Mouse (Mus musculus): ENCODE measurements around the gene Nap1l1. TPM values are rescaled to one million over a fixed set of nuclear protein-coding genes. Genes with fewer than 3 reads are reported as not detected.
"Not testable (repeated sequence)": the region's sequence is repeated elsewhere in the genome, so short reads cannot be mapped to it uniquely, and the experiment has no call there.

The Nap1l1 gene
- polyA plus RNA-seq, 1 experiment, result 464 TPM

- peaks cover 18% of the 10 kb centered on the region for H3K4me1 ChIP-seq (ENCODE audit: control insufficient read depth, insufficient read depth, low read length)
- H3K4me3 ChIP-seq (ENCODE audit: insufficient read depth, low read length), result no peak overlapping the region
- no peak for TF ChIP-seq CTCF (IDR thresholded peaks at IDR 0.05; ENCODE audit: low read depth, low read length)
- no peak for TF ChIP-seq POLR2A (IDR thresholded peaks at IDR 0.05; ENCODE audit: borderline replicate concordance, low read depth, low read length)
- no peak overlapping the region for H3K27ac ChIP-seq (ENCODE audit: insufficient read depth, low read depth, low read length)
Measured at GRCm38 (mm10) chr10:111476989-111477510, 4.0 kb downstream of the Nap1l1 start.

GRCm38 (mm10) chr10:111479599-111479998, 6.6 kb downstream of the Nap1l1 start:
- Histone ChIP-seq H3K4me1 (ENCODE audit: control insufficient read depth, insufficient read depth, low read length) (peaks cover 15% of the 10 kb centered on the region), H3K27ac (ENCODE audit: insufficient read depth, low read depth, low read length) (no peak overlapping the region), H3K4me3 (ENCODE audit: insufficient read depth, low read length) (no peak overlapping the region)
- no peak for TF ChIP-seq POLR2A (IDR thresholded peaks at IDR 0.05; ENCODE audit: borderline replicate concordance, low read depth, low read length)
- TF ChIP-seq CTCF (IDR thresholded peaks at IDR 0.05; ENCODE audit: low read depth, low read length), result no peak

GRCm38 (mm10) chr10:111482654-111483053, 9.6 kb downstream of the Nap1l1 start:
- no peak for TF ChIP-seq CTCF (IDR thresholded peaks at IDR 0.05; ENCODE audit: low read depth, low read length)
- TF ChIP-seq POLR2A (IDR thresholded peaks at IDR 0.05; ENCODE audit: borderline replicate concordance, low read depth, low read length), result no peak
- Histone ChIP-seq H3K27ac (ENCODE audit: insufficient read depth, low read depth, low read length) (no peak overlapping the region), H3K4me3 (ENCODE audit: insufficient read depth, low read length) (no peak overlapping the region), H3K4me1 (ENCODE audit: control insufficient read depth, insufficient read depth, low read length) (peaks cover 2% of the 10 kb centered on the region; the same call in 1 of the 2 replicates)

- TF ChIP-seq CTCF (IDR thresholded peaks at IDR 0.05; ENCODE audit: low read depth, low read length) (no peak), POLR2A (IDR thresholded peaks at IDR 0.05; ENCODE audit: borderline replicate concordance, low read depth, low read length) (no peak)
- Histone ChIP-seq H3K27ac (ENCODE audit: insufficient read depth, low read depth, low read length) (no peak overlapping the region), H3K4me3 (ENCODE audit: insufficient read depth, low read length) (no peak overlapping the region), H3K4me1 (ENCODE audit: control insufficient read depth, insufficient read depth, low read length) (peaks cover 2% of the 10 kb centered on the region; the same call in 1 of the 2 replicates)
Measured at GRCm38 (mm10) chr10:111484079-111484478, 11.1 kb downstream of the Nap1l1 start.

GRCm38 (mm10) chr10:111488793-111489192, 15.8 kb downstream of the Nap1l1 start:
- H3K27ac ChIP-seq (ENCODE audit: insufficient read depth, low read depth, low read length), result no peak overlapping the region
- no peak for TF ChIP-seq CTCF (IDR thresholded peaks at IDR 0.05; ENCODE audit: low read depth, low read length)
- no peak overlapping the region for H3K4me3 ChIP-seq (ENCODE audit: insufficient read depth, low read length)
- no peaks in the 10 kb centered on the region for H3K4me1 ChIP-seq (ENCODE audit: control insufficient read depth, insufficient read depth, low read length)

GRCm38 (mm10) chr10:111490079-111490478, 17.1 kb downstream of the Nap1l1 start:
- not testable (repeated sequence) for H3K4me1 ChIP-seq (ENCODE audit: control insufficient read depth, insufficient read depth, low read length); H3K27ac ChIP-seq (ENCODE audit: insufficient read depth, low read depth, low read length); H3K4me3 ChIP-seq (ENCODE audit: insufficient read depth, low read length)

- peaks cover under 1% of the 10 kb centered on the region; the same call in 1 of the 2 replicates for H3K4me1 ChIP-seq (ENCODE audit: control insufficient read depth, insufficient read depth, low read length)
- TF ChIP-seq POLR2A (IDR thresholded peaks at IDR 0.05; ENCODE audit: borderline replicate concordance, low read depth, low read length) (no peak), CTCF (IDR thresholded peaks at IDR 0.05; ENCODE audit: low read depth, low read length) (no peak)
- no peak overlapping the region for H3K27ac ChIP-seq (ENCODE audit: insufficient read depth, low read depth, low read length)
- no peak overlapping the region for H3K4me3 ChIP-seq (ENCODE audit: insufficient read depth, low read length)
Measured at GRCm38 (mm10) chr10:111495888-111496287, 22.9 kb downstream of the Nap1l1 start.

GRCm38 (mm10) chr10:111499892-111500291, 26.9 kb downstream of the Nap1l1 start:
- TF ChIP-seq CTCF (IDR thresholded peaks at IDR 0.05; ENCODE audit: low read depth, low read length), result no peak
- TF ChIP-seq POLR2A (IDR thresholded peaks at IDR 0.05; ENCODE audit: borderline replicate concordance, low read depth, low read length), result no peak
- Histone ChIP-seq H3K27ac (ENCODE audit: insufficient read depth, low read depth, low read length) (no peak overlapping the region), H3K4me3 (ENCODE audit: insufficient read depth, low read length) (no peak overlapping the region), H3K4me1 (ENCODE audit: control insufficient read depth, insufficient read depth, low read length) (peaks cover 2% of the 10 kb centered on the region; the same call in 1 of the 2 replicates)

GRCm38 (mm10) chr10:111503071-111503470, 30.0 kb downstream of the Nap1l1 start:
- Histone ChIP-seq H3K27ac (ENCODE audit: insufficient read depth, low read depth, low read length) (no peak overlapping the region), H3K4me1 (ENCODE audit: control insufficient read depth, insufficient read depth, low read length) (peaks cover 12% of the 10 kb centered on the region), H3K4me3 (ENCODE audit: insufficient read depth, low read length) (no peak overlapping the region)
- TF ChIP-seq CTCF (IDR thresholded peaks at IDR 0.05; ENCODE audit: low read depth, low read length) (no peak), POLR2A (IDR thresholded peaks at IDR 0.05; ENCODE audit: borderline replicate concordance, low read depth, low read length) (no peak)

- Histone ChIP-seq H3K4me3 (ENCODE audit: insufficient read depth, low read length) (no peak overlapping the region), H3K27ac (ENCODE audit: insufficient read depth, low read depth, low read length) (no peak overlapping the region), H3K4me1 (ENCODE audit: control insufficient read depth, insufficient read depth, low read length) (peaks cover 12% of the 10 kb centered on the region)
- TF ChIP-seq CTCF (IDR thresholded peaks at IDR 0.05; ENCODE audit: low read depth, low read length), result no peak
- no peak for TF ChIP-seq POLR2A (IDR thresholded peaks at IDR 0.05; ENCODE audit: borderline replicate concordance, low read depth, low read length)
Measured at GRCm38 (mm10) chr10:111503716-111504115, 30.7 kb downstream of the Nap1l1 start.

GRCm38 (mm10) chr10:111504606-111505005, 31.6 kb downstream of the Nap1l1 start:
- TF ChIP-seq CTCF (IDR thresholded peaks at IDR 0.05; ENCODE audit: low read depth, low read length) (no peak), POLR2A (IDR thresholded peaks at IDR 0.05; ENCODE audit: borderline replicate concordance, low read depth, low read length) (no peak)
- H3K4me3 ChIP-seq (ENCODE audit: insufficient read depth, low read length), result no peak overlapping the region
- H3K27ac ChIP-seq (ENCODE audit: insufficient read depth, low read depth, low read length), result no peak overlapping the region
- H3K4me1 ChIP-seq (ENCODE audit: control insufficient read depth, insufficient read depth, low read length), result peaks cover 12% of the 10 kb centered on the region
